Mouse (Mus musculus): ENCODE measurements around the gene Tex44. TPM values are rescaled to one million over a fixed set of nuclear protein-coding genes. Genes with fewer than 3 reads are reported as not detected.

Gene Tex44
- polyA plus RNA-seq, 2 experiments = not detected

DNA sequence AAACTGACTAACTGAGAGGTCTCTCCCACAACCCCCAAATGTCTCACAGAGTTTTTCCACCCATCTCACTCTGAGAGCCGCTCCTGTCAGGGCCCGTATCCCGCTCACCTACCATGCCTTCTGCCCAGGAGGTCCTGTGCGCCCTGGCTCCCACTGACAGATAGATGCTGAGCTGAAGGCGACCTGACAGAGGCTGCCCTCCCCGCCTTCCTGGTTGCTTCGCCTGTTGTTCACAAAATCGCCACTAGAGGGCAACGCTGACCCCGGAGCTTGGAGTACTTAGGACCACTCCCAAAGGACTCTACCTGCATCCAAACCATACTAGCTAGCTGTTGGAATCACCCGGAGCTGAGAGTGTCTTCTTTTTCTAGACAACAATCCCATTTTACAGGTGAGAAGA is 36.9 kb upstream of the Tex44 start:
- Histone ChIP-seq H3K4me2 (replicated peaks; ENCODE audit: low read depth, low read length, severe bottlenecking) (no peak overlapping the region), H3K36me3 (ENCODE audit: control insufficient read depth, insufficient read depth, low read length) (no peaks in the 10 kb centered on the region), H3K4me1 (ENCODE audit: control insufficient read depth, insufficient read depth, low read length) (no peaks in the 10 kb centered on the region), H3K9me3 (ENCODE audit: control insufficient read depth, low read length) (no peaks in the 10 kb centered on the region), H3K27ac (replicated peaks; ENCODE audit: low read depth, low read length) (no peak overlapping the region), H3K9ac (ENCODE audit: low read depth, low read length, severe bottlenecking) (no peak overlapping the region), H3K4me3 (replicated peaks; ENCODE audit: low read length) (no peak overlapping the region), H3K27me3 (ENCODE audit: control insufficient read depth, insufficient read depth, low read length) (no peaks in the 10 kb centered on the region)
- ATAC-seq (ENCODE audit: low FRiP score, low read depth) = 0 out of 2 replicates have a peak, but pooled peaks have one; percentile 50
- 3% methylated on average over 11 of the region's 11 CpGs for WGBS
- DNase-seq (ENCODE audit: low spot score) = peak; percentile 68
- no peak for TF ChIP-seq POLR2A (IDR thresholded peaks at IDR 0.05; ENCODE audit: borderline replicate concordance, extremely low read depth, insufficient read depth, insufficient read length)

DNA sequence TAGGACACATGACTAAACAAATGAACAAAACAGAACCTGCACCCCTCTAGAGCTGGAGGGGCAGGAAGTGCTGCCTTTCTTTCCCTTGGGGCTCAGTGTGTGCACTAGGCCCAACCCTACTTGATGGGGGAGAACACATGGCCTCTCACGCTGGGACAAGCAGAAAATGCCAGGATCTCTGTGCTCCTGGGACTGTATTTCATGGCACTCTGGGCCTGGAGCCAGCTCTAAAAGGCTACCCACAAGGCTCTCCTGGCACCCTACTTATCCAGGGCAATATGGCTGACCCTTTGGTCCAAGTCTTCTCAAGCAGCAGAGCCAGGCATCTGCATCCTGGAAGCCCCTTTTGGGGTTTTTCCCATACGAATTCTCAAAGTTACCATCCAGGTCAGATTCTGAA is 34.7 kb upstream of the Tex44 start:
- H3K36me3 ChIP-seq (ENCODE audit: control insufficient read depth, insufficient read depth, low read length) = no peaks in the 10 kb centered on the region
- H3K4me3 ChIP-seq (replicated peaks; ENCODE audit: low read length) = no peak overlapping the region
- no peak for ATAC-seq (ENCODE audit: low FRiP score, low read depth)
- H3K9ac ChIP-seq (ENCODE audit: low read depth, low read length, severe bottlenecking) = no peak overlapping the region
- no peak overlapping the region for H3K4me2 ChIP-seq (replicated peaks; ENCODE audit: low read depth, low read length, severe bottlenecking)
- H3K27me3 ChIP-seq (ENCODE audit: control insufficient read depth, insufficient read depth, low read length) = no peaks in the 10 kb centered on the region
- no peaks in the 10 kb centered on the region for H3K9me3 ChIP-seq (ENCODE audit: control insufficient read depth, low read length)
- no peak overlapping the region for H3K27ac ChIP-seq (replicated peaks; ENCODE audit: low read depth, low read length)
- TF ChIP-seq POLR2A (IDR thresholded peaks at IDR 0.05; ENCODE audit: borderline replicate concordance, extremely low read depth, insufficient read depth, insufficient read length) = no peak
- no peaks in the 10 kb centered on the region for H3K4me1 ChIP-seq (ENCODE audit: control insufficient read depth, insufficient read depth, low read length)
- DNase-seq (ENCODE audit: low spot score) = no peak
- WGBS = 40% methylated on average over 2 of the region's 2 CpGs

DNA sequence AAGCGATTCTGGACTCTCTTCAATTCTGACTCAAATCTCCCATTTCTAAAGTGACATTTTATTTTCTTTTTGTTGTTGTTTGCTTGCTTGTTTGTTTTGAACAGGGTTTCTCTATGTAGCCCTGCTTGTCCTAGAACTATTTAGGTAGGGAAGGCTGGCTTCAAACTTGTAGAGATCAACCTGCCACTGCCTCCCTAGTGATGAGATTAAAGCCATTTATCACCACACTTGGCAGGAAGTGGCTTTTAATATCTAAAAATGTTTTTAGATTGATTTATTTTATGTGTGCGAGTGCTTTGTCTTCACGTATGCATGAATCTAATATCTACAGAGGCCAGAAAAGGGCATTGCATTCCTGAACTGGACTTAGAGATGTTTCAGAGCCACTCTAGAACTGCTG is 32.9 kb upstream of the Tex44 start:
- Histone ChIP-seq H3K27me3 (ENCODE audit: control insufficient read depth, insufficient read depth, low read length) (no peaks in the 10 kb centered on the region), H3K4me3 (replicated peaks; ENCODE audit: low read length) (no peak overlapping the region), H3K36me3 (ENCODE audit: control insufficient read depth, insufficient read depth, low read length) (no peaks in the 10 kb centered on the region), H3K9me3 (ENCODE audit: control insufficient read depth, low read length) (no peaks in the 10 kb centered on the region), H3K4me1 (ENCODE audit: control insufficient read depth, insufficient read depth, low read length) (peaks cover 5% of the 10 kb centered on the region; the same call in 1 of the 2 replicates), H3K4me2 (replicated peaks; ENCODE audit: low read depth, low read length, severe bottlenecking) (no peak overlapping the region), H3K9ac (ENCODE audit: low read depth, low read length, severe bottlenecking) (no peak overlapping the region), H3K27ac (replicated peaks; ENCODE audit: low read depth, low read length) (no peak overlapping the region)
- DNase-seq (ENCODE audit: low spot score) = no peak
- 88% methylated on average over 3 of the region's 3 CpGs for WGBS
- TF ChIP-seq POLR2A (IDR thresholded peaks at IDR 0.05; ENCODE audit: borderline replicate concordance, extremely low read depth, insufficient read depth, insufficient read length) = no peak
- no peak for ATAC-seq (ENCODE audit: low FRiP score, low read depth)

DNA sequence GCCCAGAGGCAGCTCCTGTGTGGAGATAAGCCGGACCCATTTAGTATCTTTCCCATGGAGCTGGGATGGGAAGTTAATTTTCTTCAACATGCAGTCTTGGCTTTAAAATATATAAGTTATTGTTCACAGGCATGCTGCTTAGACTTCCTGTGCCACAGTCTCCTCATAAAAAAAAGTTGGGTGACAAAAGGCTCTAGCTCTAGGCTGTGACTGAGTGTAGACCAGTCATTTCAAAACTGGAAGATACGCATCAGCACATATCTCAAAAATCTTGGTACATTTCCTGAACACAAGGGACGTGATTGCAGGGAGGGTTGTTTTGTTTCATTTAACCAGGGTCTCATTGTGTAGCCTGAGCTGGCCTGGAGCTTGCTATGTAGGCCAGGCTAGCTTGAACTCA is 31.9 kb upstream of the Tex44 start:
- H3K9me3 ChIP-seq (ENCODE audit: control insufficient read depth, low read length) = no peaks in the 10 kb centered on the region
- H3K4me2 ChIP-seq (replicated peaks; ENCODE audit: low read depth, low read length, severe bottlenecking) = no peak overlapping the region
- H3K27ac ChIP-seq (replicated peaks; ENCODE audit: low read depth, low read length) = no peak overlapping the region
- no peaks in the 10 kb centered on the region for H3K36me3 ChIP-seq (ENCODE audit: control insufficient read depth, insufficient read depth, low read length)
- no peaks in the 10 kb centered on the region for H3K27me3 ChIP-seq (ENCODE audit: control insufficient read depth, insufficient read depth, low read length)
- TF ChIP-seq POLR2A (IDR thresholded peaks at IDR 0.05; ENCODE audit: borderline replicate concordance, extremely low read depth, insufficient read depth, insufficient read length) = no peak
- 88% methylated on average over 3 of the region's 3 CpGs for WGBS
- no peak overlapping the region for H3K9ac ChIP-seq (ENCODE audit: low read depth, low read length, severe bottlenecking)
- DNase-seq (ENCODE audit: low spot score) (no peak), ATAC-seq (ENCODE audit: low FRiP score, low read depth) (no peak)
- H3K4me3 ChIP-seq (replicated peaks; ENCODE audit: low read length) = no peak overlapping the region
- H3K4me1 ChIP-seq (ENCODE audit: control insufficient read depth, insufficient read depth, low read length) = peaks cover 5% of the 10 kb centered on the region; the same call in 1 of the 2 replicates

DNA sequence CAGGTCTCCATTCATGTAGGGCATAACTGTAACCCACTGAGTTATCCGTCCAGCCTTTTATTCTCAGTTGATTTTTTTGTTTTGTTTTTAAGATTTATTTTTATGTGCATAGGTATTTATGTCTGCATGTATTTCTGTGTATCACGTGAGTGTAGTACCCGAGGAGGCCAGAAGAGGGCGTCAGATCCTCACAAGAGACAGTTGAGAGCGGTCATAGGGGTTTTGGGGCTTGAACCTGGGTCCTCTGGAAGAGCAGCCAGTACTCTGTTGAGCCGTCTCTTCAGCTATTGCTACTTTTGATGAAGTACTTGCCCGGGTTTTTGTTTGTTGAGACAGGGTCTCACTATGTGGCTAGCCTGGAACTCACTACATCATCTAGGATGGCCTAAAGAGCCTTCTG is 30.2 kb upstream of the Tex44 start:
- Histone ChIP-seq H3K27ac (replicated peaks; ENCODE audit: low read depth, low read length) (no peak overlapping the region), H3K9me3 (ENCODE audit: control insufficient read depth, low read length) (no peaks in the 10 kb centered on the region), H3K36me3 (ENCODE audit: control insufficient read depth, insufficient read depth, low read length) (no peaks in the 10 kb centered on the region), H3K27me3 (ENCODE audit: control insufficient read depth, insufficient read depth, low read length) (no peaks in the 10 kb centered on the region), H3K4me2 (replicated peaks; ENCODE audit: low read depth, low read length, severe bottlenecking) (no peak overlapping the region), H3K4me1 (ENCODE audit: control insufficient read depth, insufficient read depth, low read length) (peaks cover 5% of the 10 kb centered on the region; the same call in 1 of the 2 replicates), H3K9ac (ENCODE audit: low read depth, low read length, severe bottlenecking) (no peak overlapping the region), H3K4me3 (replicated peaks; ENCODE audit: low read length) (no peak overlapping the region)
- no peak for TF ChIP-seq POLR2A (IDR thresholded peaks at IDR 0.05; ENCODE audit: borderline replicate concordance, extremely low read depth, insufficient read depth, insufficient read length)
- DNase-seq (ENCODE audit: low spot score) = no peak
- 75% methylated on average over 7 of the region's 7 CpGs for WGBS
- ATAC-seq (ENCODE audit: low FRiP score, low read depth) = no peak

GRCm38 (mm10) chr1:86397621-86398020 is 28.5 kb upstream of the Tex44 start:
- peaks cover 5% of the 10 kb centered on the region; the same call in 1 of the 2 replicates for H3K4me1 ChIP-seq (ENCODE audit: control insufficient read depth, insufficient read depth, low read length)
- H3K27me3 ChIP-seq (ENCODE audit: control insufficient read depth, insufficient read depth, low read length) = no peaks in the 10 kb centered on the region
- no peak overlapping the region; the same call in 1 of the 2 replicates for H3K27ac ChIP-seq (replicated peaks; ENCODE audit: low read depth, low read length)
- WGBS = 52% methylated on average over 8 of the region's 8 CpGs
- DNase-seq (ENCODE audit: low spot score) = no peak
- no peak overlapping the region for H3K4me2 ChIP-seq (replicated peaks; ENCODE audit: low read depth, low read length, severe bottlenecking)
- ATAC-seq (ENCODE audit: low FRiP score, low read depth) = no peak
- no peaks in the 10 kb centered on the region for H3K9me3 ChIP-seq (ENCODE audit: control insufficient read depth, low read length)
- no peaks in the 10 kb centered on the region for H3K36me3 ChIP-seq (ENCODE audit: control insufficient read depth, insufficient read depth, low read length)
- TF ChIP-seq POLR2A (IDR thresholded peaks at IDR 0.05; ENCODE audit: borderline replicate concordance, extremely low read depth, insufficient read depth, insufficient read length) = no peak
- H3K4me3 ChIP-seq (replicated peaks; ENCODE audit: low read length) = no peak overlapping the region
- H3K9ac ChIP-seq (ENCODE audit: low read depth, low read length, severe bottlenecking) = no peak overlapping the region
